Mouse (Mus musculus): ENCODE results near the gene Rtkn. TPM values are rescaled to one million over a fixed set of nuclear protein-coding genes. Genes with fewer than 3 reads are reported as not detected.

The Rtkn gene
- polyA plus RNA-seq, 1 experiment = 20.1 TPM

GRCm38 (mm10) chr6:83122961-83123360, 12.3 kb upstream of the Rtkn start:
- TF ChIP-seq GATA1 (IDR thresholded peaks at IDR 0.05; ENCODE audit: low read length) = no peak

DNA sequence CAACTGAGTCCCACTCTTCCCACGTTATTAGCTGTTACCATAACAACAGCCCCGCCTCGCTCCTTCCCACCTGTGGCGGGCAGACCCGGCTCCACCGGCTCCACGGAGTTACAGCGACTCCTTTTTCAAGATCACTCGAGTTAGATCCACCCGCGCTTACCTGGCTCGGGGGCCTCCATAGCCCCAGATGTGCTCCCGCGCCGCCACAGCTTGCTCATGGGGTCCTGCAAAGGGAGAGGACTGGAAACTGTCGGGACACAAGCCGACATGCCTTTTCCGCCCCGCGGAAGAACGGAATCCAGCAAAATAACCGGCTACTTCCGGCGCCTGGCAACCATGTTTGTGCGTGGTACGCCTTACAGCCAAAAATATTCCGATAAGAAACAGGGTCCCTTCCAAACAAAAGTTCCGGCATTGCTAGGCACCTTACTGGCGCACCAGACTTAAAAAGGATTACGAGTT, 10.4 kb upstream of the Rtkn start:
- no peak for TF ChIP-seq GATA1 (IDR thresholded peaks at IDR 0.05; ENCODE audit: low read length)

GRCm38 (mm10) chr6:83125331-83125730, 9.9 kb upstream of the Rtkn start, which contains the start of gene Ino80b:
Ino80b (minus strand) TSS chr6:83125431.
- TF ChIP-seq GATA1 (IDR thresholded peaks at IDR 0.05; ENCODE audit: low read length) = no peak

- no peak for TF ChIP-seq GATA1 (IDR thresholded peaks at IDR 0.05; ENCODE audit: low read length)
These were observed 7.8 kb upstream of the Rtkn start for GRCm38 (mm10) chr6:83127419-83127818.

DNA sequence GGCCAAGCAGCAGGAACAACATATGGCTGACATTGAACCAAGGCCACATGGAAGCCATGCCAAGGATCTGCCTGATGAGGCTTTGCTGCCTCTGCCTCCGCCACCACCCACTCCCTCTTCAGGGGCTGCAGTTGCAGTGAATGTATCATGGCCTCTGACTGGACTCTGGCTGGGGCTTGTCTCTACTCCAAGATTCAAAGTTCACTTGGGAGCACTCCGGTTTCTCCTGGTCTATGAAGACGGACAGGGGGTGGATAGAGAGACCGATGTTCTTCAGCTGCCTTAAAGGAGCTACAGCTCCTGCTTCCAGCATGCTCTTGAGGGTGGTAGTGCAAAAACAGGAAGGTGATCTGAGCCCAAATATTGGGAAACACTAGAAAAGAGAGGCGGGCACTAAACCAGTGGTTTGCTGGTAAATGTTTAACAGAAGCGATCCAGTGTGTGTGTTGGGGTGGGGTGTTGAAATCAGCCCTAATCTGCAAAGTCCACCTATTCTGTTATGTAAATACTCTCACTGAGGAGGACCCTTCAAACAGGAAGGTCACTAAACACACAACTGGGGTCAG, 3.7 kb upstream of the Rtkn start:
- no peak for TF ChIP-seq GATA1 (IDR thresholded peaks at IDR 0.05; ENCODE audit: low read length)

DNA sequence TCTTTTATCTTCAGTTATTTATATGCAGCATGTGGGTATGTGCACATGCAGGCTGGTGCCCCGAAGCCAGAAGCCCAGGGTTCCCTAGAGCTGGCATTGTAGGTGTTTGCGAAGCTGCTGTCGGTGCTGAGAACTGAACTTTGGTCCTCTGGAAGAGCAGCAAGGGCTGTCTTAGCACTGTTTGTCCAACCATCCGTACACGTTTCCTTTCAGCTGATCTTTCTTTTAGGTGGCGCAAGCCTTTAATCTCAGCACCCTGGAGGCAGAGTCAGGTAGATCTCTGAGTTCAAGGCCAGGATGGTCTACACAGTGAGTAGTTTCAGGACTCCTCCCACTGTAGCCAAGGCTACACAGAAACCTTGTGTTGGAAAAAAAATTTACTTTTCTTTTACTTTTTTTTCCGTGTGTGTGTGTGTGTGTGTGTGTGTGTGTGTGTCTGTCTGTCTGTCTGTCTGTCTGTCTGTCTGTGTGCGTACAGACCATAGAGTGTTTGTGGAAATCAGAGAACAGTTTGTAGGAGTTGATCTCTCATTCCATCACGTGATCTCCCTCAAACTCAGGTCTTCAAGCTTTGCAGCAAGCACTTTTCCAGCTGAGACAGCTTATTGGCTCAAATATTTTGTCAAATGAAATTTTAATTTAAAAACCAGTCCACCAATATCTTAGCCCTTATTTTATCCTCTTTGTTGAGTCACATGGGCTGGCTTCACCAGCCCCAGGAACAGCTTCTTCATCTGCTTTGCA, 2.9 kb upstream of the Rtkn start:
- TF ChIP-seq GATA1 (IDR thresholded peaks at IDR 0.05; ENCODE audit: low read length) = no peak

GRCm38 (mm10) chr6:83134226-83134625, 1.0 kb upstream of the Rtkn start:
- TF ChIP-seq GATA1 (IDR thresholded peaks at IDR 0.05; ENCODE audit: low read length) = no peak

GRCm38 (mm10) chr6:83135571-83136161, 403 bp downstream of the Rtkn start:
- TF ChIP-seq GATA1 (IDR thresholded peaks at IDR 0.05; ENCODE audit: low read length) = no peak

DNA sequence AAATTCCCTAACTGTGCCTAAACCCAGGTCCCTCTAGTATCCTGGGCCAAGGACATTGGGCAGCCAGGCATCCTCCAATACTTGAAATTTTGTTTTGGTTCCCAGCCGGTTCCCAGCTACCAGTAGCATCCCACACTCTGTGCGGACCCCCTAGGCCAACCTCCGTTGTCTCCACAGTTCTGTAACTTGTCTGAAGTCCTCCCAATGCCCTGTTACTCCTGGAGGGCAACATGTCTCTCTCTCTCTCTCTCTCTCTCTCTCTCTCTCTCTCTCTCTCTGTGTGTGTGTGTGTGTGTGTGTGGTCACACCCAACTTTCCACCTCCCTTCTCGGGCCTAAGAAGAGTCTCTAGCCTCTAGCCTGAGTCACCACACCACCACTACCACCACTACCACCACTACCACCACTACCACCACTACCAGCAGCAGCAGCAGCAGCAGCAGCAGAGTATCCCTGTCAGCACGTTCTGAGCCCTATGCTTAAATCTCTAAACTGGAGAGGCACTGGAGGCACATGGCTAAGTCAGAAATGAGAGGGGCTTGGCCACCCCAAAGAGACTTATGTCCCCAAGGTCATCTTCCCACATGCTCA, 1.1 kb downstream of the Rtkn start:
- TF ChIP-seq GATA1 (IDR thresholded peaks at IDR 0.05; ENCODE audit: low read length) = no peak

DNA sequence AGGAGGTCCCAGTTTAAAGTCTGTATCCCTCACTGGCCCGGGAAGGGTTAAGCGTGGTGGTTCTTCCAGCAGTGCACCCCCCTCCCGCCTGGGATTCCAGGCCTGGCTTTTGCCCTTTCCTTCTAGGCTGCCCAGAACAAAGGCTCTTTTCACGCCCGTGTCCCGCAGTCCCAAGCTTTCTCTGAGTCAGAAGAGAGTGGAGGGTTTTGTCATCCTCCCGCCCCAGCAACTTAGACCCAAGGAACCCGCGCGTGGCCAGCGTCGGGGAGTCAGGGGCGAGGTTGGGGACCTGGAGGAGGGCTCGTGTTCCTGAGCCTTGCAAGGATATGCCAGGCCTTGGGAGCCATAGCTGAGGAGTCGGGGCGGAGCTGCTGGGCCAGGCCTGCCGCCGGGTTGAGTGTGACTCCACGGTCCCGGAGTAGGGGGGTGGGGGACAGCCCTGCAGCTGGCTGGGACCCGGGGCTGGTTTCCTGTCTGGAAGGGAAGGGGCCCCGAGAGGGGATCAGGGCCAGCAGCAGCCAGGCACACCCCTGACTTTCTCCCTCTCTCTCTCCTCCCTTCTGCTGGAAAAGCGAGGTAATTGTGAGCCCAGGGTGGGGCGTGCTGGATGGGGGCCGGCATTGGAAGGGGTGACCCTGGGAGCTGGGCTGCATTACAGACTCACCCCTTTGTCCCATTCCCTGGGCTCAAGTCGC, 1.8 kb downstream of the Rtkn start:
- TF ChIP-seq GATA1 (IDR thresholded peaks at IDR 0.05; ENCODE audit: low read length) = no peak

- TF ChIP-seq GATA1 (IDR thresholded peaks at IDR 0.05; ENCODE audit: low read length) = no peak
These were observed 2.3 kb downstream of the Rtkn start for GRCm38 (mm10) chr6:83137576-83137950.

DNA sequence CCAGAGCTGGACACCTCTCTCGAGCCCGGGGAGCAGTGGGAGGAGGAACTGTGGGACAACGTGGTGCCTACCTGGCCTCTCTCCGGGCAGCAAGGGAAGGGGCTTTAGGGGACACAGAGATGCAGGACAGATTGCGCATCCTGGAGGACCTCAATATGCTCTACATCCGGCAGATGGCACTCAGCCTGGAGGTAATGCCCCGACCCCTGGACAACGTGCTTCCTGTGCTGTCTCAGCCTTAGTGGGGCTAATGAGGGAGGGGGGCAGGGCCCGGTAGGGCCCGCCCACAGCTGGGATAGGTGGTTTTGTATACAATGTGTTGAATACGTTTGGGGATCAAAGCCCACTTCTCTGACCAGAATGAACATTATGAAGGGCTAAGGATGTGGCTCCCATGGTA, 2.8 kb downstream of the Rtkn start:
- no peak for TF ChIP-seq GATA1 (IDR thresholded peaks at IDR 0.05; ENCODE audit: low read length)

DNA sequence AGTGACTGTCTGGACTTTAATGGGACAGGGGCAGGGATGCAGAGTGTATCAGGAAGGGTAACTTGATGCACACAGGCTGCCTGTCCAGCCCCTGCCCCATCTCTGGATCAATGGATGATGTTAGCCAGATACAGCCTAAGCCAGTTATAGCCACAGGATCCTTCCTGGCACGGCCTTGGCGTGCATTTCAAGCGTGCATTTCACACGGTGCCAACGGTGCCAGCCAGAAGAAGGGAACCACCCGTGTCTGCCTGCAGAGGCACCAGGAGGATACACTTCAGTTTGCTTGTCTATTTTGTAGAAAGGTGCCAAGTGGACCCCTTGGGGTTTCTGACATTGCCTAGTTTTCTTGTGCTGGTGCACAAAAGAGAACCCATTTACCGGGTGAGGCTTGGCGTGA, 4.8 kb downstream of the Rtkn start:
- TF ChIP-seq GATA1 (IDR thresholded peaks at IDR 0.05; ENCODE audit: low read length) = no peak

DNA sequence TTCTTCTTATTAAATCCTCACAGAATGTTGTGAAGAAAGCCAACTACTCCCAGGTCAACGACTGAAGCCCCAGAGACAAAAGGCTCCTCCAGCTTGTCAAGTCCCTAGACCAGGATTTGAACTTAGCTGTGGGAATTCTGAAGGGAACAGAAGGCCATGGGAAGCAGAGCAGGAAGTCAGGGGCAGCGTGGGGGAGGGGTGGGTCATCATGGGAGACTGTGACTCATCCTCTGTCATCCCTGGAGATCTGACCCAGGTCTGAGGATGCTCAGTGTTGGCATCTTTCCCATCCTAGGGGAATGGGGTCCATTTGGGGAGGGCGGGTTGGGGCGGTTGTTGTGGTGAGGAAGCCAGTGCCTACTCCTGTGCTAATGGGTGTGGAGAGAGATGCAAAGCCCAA, 6.4 kb downstream of the Rtkn start:
- no peak for TF ChIP-seq GATA1 (IDR thresholded peaks at IDR 0.05; ENCODE audit: low read length)

GRCm38 (mm10) chr6:83142211-83142731, 7.0 kb downstream of the Rtkn start:
- no peak for TF ChIP-seq GATA1 (IDR thresholded peaks at IDR 0.05; ENCODE audit: low read length)

DNA sequence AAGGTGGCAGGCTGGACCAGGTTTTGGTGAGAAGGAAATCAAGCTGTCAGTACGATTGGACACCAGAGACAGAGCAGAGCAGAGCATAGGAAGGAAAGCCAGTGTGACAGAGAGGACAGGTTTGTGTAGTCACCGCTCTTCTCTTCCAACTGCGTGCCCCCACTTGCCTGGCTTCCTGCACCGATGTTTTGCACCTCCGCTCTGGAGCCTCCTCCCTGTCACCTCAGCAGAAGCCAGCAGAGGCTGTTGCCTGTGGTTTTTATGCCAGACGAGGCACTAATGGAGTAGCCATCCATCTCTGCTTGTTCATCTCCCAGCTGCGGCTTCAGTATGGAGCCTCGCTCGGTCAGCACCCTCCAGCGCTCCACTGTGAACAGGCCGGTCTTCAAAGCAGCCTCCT, 7.6 kb downstream of the Rtkn start:
- no peak for TF ChIP-seq GATA1 (IDR thresholded peaks at IDR 0.05; ENCODE audit: low read length)
